ENCODE assay signal across 11 mouse cellular contexts in the genomic region with DNA sequence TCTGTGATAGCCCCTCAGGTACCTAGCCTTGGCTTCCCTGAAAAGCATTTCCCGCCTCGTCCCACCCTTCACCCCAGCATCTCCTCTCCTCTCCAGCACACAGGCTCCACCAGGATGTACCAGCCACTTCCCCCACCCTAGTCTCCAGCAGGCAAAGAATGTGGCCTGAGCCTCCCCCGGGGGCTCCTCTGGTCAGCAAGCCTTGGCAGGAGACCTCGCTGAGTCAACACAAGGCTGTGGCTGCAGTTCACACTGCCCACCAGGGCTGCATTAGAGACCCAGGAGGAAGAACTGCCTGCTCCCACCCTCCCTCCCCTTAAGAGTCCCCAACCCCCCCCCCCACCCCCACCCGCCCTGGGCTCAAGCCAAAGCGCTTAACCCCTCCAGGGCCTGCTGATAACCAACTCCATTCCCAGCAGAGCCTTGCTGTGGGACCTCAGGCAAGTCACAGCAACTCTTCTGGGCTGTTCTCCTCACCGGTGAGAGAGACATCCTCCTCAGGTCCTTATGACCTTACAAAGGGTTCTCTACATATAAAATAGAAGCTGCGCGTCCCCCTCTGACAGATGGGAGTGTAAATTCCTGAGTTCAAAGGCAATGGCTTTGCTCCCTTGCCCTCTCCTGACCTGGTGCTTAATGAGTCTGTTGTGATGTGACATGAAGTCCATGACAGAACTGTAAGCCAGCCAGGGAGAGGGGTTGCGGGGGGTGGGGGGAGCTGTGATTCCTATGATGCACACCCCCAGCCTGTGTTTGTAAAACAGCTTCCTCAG. TPM values are rescaled to one million over a fixed set of nuclear protein-coding genes. Genes with fewer than 3 reads are reported as not detected.
DNase-seq lines count a peak whose midpoint lies in the region; ATAC-seq and TF ChIP-seq lines count a peak whose summit lies in the region.
"Had no signal": no experiment of that assay in that cellular context is flagged by ENCODE, and none has a peak within 500 bp of the region (broad histone marks: within the 10 kb centered on the region; RNA-seq: fewer than 3 reads in every experiment).

No protein-coding gene starts in this region.

- TF ChIP-seq CTCF in heart, adult 2 months (IDR thresholded peaks at IDR 0.05): no peak
- TF ChIP-seq CTCF in midbrain, postnatal 0 days (IDR thresholded peaks at IDR 0.05): no peak

- no peak overlapping the region for H3K4me3 ChIP-seq in heart, adult 2 months
- H3K4me3 ChIP-seq in heart, embryonic 12.5 days: no peak overlapping the region
- no peak overlapping the region for H3K4me3 ChIP-seq in midbrain, postnatal 0 days (ENCODE audit: low read depth, low read length)
- H3K4me3 ChIP-seq: erythroblast, embryonic 14.5 days had no signal

- peak overlapping the region; percentile 8; the same call in 1 of the 2 replicates for H3K4me2 ChIP-seq in heart, embryonic 12.5 days
- no peak overlapping the region for H3K4me2 ChIP-seq in midbrain, postnatal 0 days (ENCODE audit: low read depth, low read length, poor library complexity, severe bottlenecking)

- H3K4me1 ChIP-seq in heart, adult 2 months (ENCODE audit: control insufficient read depth, insufficient read depth, low read length): peaks cover 35% of the 10 kb centered on the region
- H3K4me1 ChIP-seq in heart, embryonic 12.5 days (replicated peaks): peaks cover 59% of the 10 kb centered on the region
- peaks cover 3% of the 10 kb centered on the region; the same call in 1 of the 2 replicates for H3K4me1 ChIP-seq in midbrain, postnatal 0 days (ENCODE audit: insufficient read depth, low read length)

- TF ChIP-seq EP300 in heart, adult 2 months (IDR thresholded peaks at IDR 0.05; ENCODE audit: insufficient read depth, low read depth, low read length): no peak

- H3K79me2 ChIP-seq in heart, adult 2 months (replicated peaks; ENCODE audit: control insufficient read depth, insufficient read depth, low read length): no peaks in the 10 kb centered on the region

- TF ChIP-seq POLR2A in heart, adult 2 months (IDR thresholded peaks at IDR 0.05; ENCODE audit: insufficient read depth, low read depth, low read length): no peak

- H3K9ac ChIP-seq in heart, adult 2 months (ENCODE audit: low read depth, low read length): peak overlapping the region; percentile 21
- 0 out of 2 replicates have a peak overlapping the region, but pooled peaks have one; percentile 3 for H3K9ac ChIP-seq in heart, embryonic 12.5 days
- H3K9ac ChIP-seq in midbrain, postnatal 0 days (replicated peaks; ENCODE audit: low read length, poor library complexity, severe bottlenecking): no peak overlapping the region

- no peak for DNase-seq in heart, adult 2 months
- DNase-seq in heart, adult 9 months (ENCODE audit: low spot score in 2 of 2): no peak
- DNase-seq in kidney, postnatal 10 days: peak; percentile 82
- peak; percentile 44 for DNase-seq in midbrain, postnatal 0 days (ENCODE audit: low spot score)
- no peak for DNase-seq in thymus, postnatal 25 days
- no peak for DNase-seq in thymus, adult 18-20 months

- H3K36me3 ChIP-seq in heart, adult 2 months (ENCODE audit: control insufficient read depth, insufficient read depth, low read length): peaks cover 2% of the 10 kb centered on the region; the same call in 1 of the 2 replicates
- no peaks in the 10 kb centered on the region for H3K36me3 ChIP-seq in heart, embryonic 12.5 days
- no peaks in the 10 kb centered on the region for H3K36me3 ChIP-seq in midbrain, postnatal 0 days (ENCODE audit: insufficient read depth, low read length)
- H3K36me3 ChIP-seq: G1E had no signal

- WGBS in heart, adult 2 months: 36% methylated on average over 10 of the region's 10 CpGs
- 26% methylated on average over 10 of the region's 10 CpGs for WGBS in heart, embryonic 12.5 days
- WGBS in midbrain, postnatal 0 days: 57% methylated on average over 10 of the region's 10 CpGs

- intact Hi-C loops in heart, adult 2 months (cut with DNase I): no loop called here

- no peaks in the 10 kb centered on the region for H3K9me3 ChIP-seq in heart, embryonic 12.5 days (replicated peaks)
- no peaks in the 10 kb centered on the region for H3K9me3 ChIP-seq in midbrain, postnatal 0 days (ENCODE audit: low read length)
- H3K9me3 ChIP-seq: G1E had no signal

- peak; percentile 7; the same call in 1 of the 2 replicates for ATAC-seq in heart, embryonic 12.5 days (ENCODE audit: insufficient number of reproducible peaks, low FRiP score)
- no peak for ATAC-seq in midbrain, postnatal 0 days (ENCODE audit: low FRiP score)
- no peak for ATAC-seq in granulocyte monocyte progenitor cell, adult 5-6 weeks (replicated peaks; ENCODE audit: poor library complexity, severe bottlenecking)

- no peaks in the 10 kb centered on the region for H3K27me3 ChIP-seq in heart, adult 2 months (ENCODE audit: control insufficient read depth, insufficient read depth, low read length)
- H3K27me3 ChIP-seq in heart, embryonic 12.5 days (replicated peaks): no peaks in the 10 kb centered on the region
- no peaks in the 10 kb centered on the region for H3K27me3 ChIP-seq in midbrain, postnatal 0 days (ENCODE audit: insufficient read depth, low read length)

- peak overlapping the region; percentile 97 for H3K27ac ChIP-seq in heart, adult 2 months
- H3K27ac ChIP-seq in heart, embryonic 12.5 days (ENCODE audit: poor library complexity, severe bottlenecking): peak overlapping the region; percentile 88
- H3K27ac ChIP-seq in midbrain, postnatal 0 days (ENCODE audit: low read depth, low read length): no peak overlapping the region; the same call in 1 of the 2 replicates

RNA-seq across cellular contexts. Expression of a gene that starts 8.0 kb away (rescaled TPM):
- total RNA-seq in heart, adult 2 months (2021): 10 to 100 TPM; 30.8 to 37.1 TPM
- 62.3 and 71.8 TPM in 2 replicates for polyA plus RNA-seq in heart, adult 2 months (2012; rRNA removed)
- 40.5 and 40.8 TPM in 2 replicates for polyA plus RNA-seq in heart, embryonic 12.5 days (2016; fragmentation: Nextera tagmentation; extraction: Ambion mirVana)
- total RNA-seq in midbrain, postnatal 0 days (2014; rRNA removed): 14.1 and 14.9 TPM in 2 replicates
- 14.8 and 14.9 TPM in 2 replicates for polyA plus RNA-seq in midbrain, postnatal 0 days (2015; fragmentation: Nextera tagmentation; extraction: Ambion mirVana)
- total RNA-seq in granulocyte monocyte progenitor cell, adult 5-6 weeks (2014; fragmentation: Nextera tagmentation): not detected in 2 replicates
- not detected in 2 replicates for total RNA-seq in granulocyte monocyte progenitor cell, adult 5-6 weeks (2017)
- polyA plus RNA-seq: G1E had no signal

RNA-seq across cellular contexts. Expression of a gene that starts 20.9 kb away (rescaled TPM):
- not detected for total RNA-seq in heart, adult 2 months (2021)
- 0.59 and 1.5 TPM in 2 replicates for polyA plus RNA-seq in heart, adult 2 months (2012; rRNA removed)
- 0.84 TPM in 1 of 2 replicates, not detected in the other for polyA plus RNA-seq in heart, embryonic 12.5 days (2016; fragmentation: Nextera tagmentation; extraction: Ambion mirVana)
- total RNA-seq in midbrain, postnatal 0 days (2014; rRNA removed): not detected in 2 replicates
- polyA plus RNA-seq in midbrain, postnatal 0 days (2015; fragmentation: Nextera tagmentation; extraction: Ambion mirVana): not detected in 2 replicates
- not detected in 2 replicates for total RNA-seq in granulocyte monocyte progenitor cell, adult 5-6 weeks (2014; fragmentation: Nextera tagmentation)
- total RNA-seq in granulocyte monocyte progenitor cell, adult 5-6 weeks (2017): not detected in 2 replicates
- total RNA-seq: G1E had no signal
- polyA plus RNA-seq: erythroblast, embryonic 14.5 days; G1E; neural tube, embryonic 14.5 days had no signal

RNA-seq across cellular contexts. Expression of a gene that starts 31.6 kb away (rescaled TPM):
- total RNA-seq in heart, adult 2 months (2021): 10 to 100 TPM; 15.0 to 17.0 TPM
- 22.3 and 28.5 TPM in 2 replicates for polyA plus RNA-seq in heart, adult 2 months (2012; rRNA removed)
- polyA plus RNA-seq in heart, embryonic 12.5 days (2016; fragmentation: Nextera tagmentation; extraction: Ambion mirVana): 6.1 and 7.5 TPM in 2 replicates
- total RNA-seq in midbrain, postnatal 0 days (2014; rRNA removed): 0.71 and 1.6 TPM in 2 replicates
- polyA plus RNA-seq in midbrain, postnatal 0 days (2015; fragmentation: Nextera tagmentation; extraction: Ambion mirVana): 2.2 and 2.5 TPM in 2 replicates
- total RNA-seq in granulocyte monocyte progenitor cell, adult 5-6 weeks (2014; fragmentation: Nextera tagmentation): not detected in 2 replicates
- 0.22 TPM in 1 of 2 replicates, not detected in the other for total RNA-seq in granulocyte monocyte progenitor cell, adult 5-6 weeks (2017)
- total RNA-seq: G1E had no signal
- polyA plus RNA-seq: G1E had no signal

RNA-seq across cellular contexts. Expression of a gene that starts 42.6 kb away (rescaled TPM):
- total RNA-seq in heart, adult 2 months (2021): 10 to 100 TPM; 42.2 to 44.4 TPM
- polyA plus RNA-seq in heart, adult 2 months (2012; rRNA removed): 44.7 and 52.7 TPM in 2 replicates
- 54.0 and 54.7 TPM in 2 replicates for polyA plus RNA-seq in heart, embryonic 12.5 days (2016; fragmentation: Nextera tagmentation; extraction: Ambion mirVana)
- 37.0 and 42.8 TPM in 2 replicates for total RNA-seq in midbrain, postnatal 0 days (2014; rRNA removed)
- polyA plus RNA-seq in midbrain, postnatal 0 days (2015; fragmentation: Nextera tagmentation; extraction: Ambion mirVana): 42.4 and 43.4 TPM in 2 replicates
- 46.3 and 48.6 TPM in 2 replicates for total RNA-seq in granulocyte monocyte progenitor cell, adult 5-6 weeks (2014; fragmentation: Nextera tagmentation)
- total RNA-seq in granulocyte monocyte progenitor cell, adult 5-6 weeks (2017): 13.9 and 17.6 TPM in 2 replicates

Comparison
In these comparisons a context has a peak if more than half of its experiments do, and no peak if none do; other contexts are left out.
1. DNase-seq: peak in kidney, postnatal 10 days (single experiment) and midbrain, postnatal 0 days (single experiment); none in heart, adult 2 months (0 of 2), heart, adult 9 months (0 of 2), thymus, postnatal 25 days (single experiment) and thymus, adult 18-20 months (0 of 2).
2. RNA of a gene that starts 8.0 kb away (total RNA-seq): 30.8 to 37.1 TPM in heart, adult 2 months and 14.1 to 14.9 TPM in midbrain, postnatal 0 days; not detected in granulocyte monocyte progenitor cell, adult 5-6 weeks; every median in the first group is over 10 times any median in the second.